8 mouse cellular contexts compared by ENCODE assay signal in the genomic region with DNA sequence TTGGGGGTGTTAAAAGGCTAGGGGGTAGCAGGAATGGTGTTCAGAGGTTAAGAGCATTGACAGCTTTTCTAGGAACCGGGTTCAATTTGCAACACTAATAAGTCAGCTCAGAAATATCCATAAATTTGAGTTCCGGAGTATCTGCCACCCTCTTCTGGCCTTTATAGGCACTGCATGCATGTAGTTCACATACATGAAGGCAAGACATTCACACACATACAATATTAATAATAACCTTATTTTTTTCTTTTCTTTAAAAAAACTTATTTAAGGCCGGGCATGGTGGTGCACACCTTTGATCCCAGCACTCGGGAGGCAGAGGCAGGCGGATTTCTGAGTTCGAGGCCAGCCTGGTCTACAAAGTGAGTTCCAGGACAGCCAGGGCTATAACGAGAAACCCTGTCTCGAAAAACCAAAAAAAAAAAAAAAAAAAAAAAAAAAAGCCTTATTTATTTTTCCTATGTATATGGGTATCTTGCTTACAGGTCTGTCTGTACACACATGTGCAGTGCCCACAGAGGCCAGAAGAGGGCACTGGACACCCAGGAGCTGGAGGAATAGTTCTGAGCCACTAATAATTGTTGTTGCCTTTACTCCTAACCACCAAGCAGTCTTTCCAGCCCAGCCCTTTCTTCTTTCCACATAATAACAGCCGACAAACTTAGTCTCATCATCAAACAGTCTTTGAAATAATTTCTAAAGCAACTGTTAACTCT. TPM values are rescaled to one million over a fixed set of nuclear protein-coding genes. Genes with fewer than 3 reads are reported as not detected.
A peak's percentile ranks its signal among the peaks of the same experiment; 100 is the strongest.
DNase-seq lines count a peak whose midpoint lies in the region; ATAC-seq and TF ChIP-seq lines count a peak whose summit lies in the region.

No protein-coding gene starts in this region.

- no peak overlapping the region for H3K4me2 ChIP-seq in heart, embryonic 15.5 days

- H3K4me1 ChIP-seq in heart, embryonic 15.5 days (replicated peaks), result peaks cover 4% of the 10 kb centered on the region; the same call in 1 of the 2 replicates
- H3K4me1 ChIP-seq in liver, adult 2 months (ENCODE audit: control insufficient read depth, insufficient read depth, low read length), result no peaks in the 10 kb centered on the region

- H3K9ac ChIP-seq in heart, embryonic 15.5 days, result no peak overlapping the region
- no peak overlapping the region for H3K9ac ChIP-seq in liver, adult 2 months (ENCODE audit: low read depth, low read length)

- DNase-seq in layer of hippocampus, adult 2 months (ENCODE audit: low spot score in 2 of 2), result peak in 1 of 2 experiments; percentile 63
- no peak for DNase-seq in layer of hippocampus, adult 9-10 months (ENCODE audit: low spot score)
- DNase-seq in MN1 (ENCODE audit: low spot score), result peak; percentile 50
- peak; percentile 49 for DNase-seq in cerebellum, adult 9-11 months
- DNase-seq in liver, adult 2 months (ENCODE audit: extremely low read depth, low read depth, low spot score), result peak; percentile 58
- DNase-seq in retina, postnatal 1 day, result peak; percentile 77
- DNase-seq in urinary bladder, postnatal 36 days (ENCODE audit: low spot score in 2 of 2), result peak; percentile 37 to 57

- no peaks in the 10 kb centered on the region for H3K27me3 ChIP-seq in heart, embryonic 15.5 days
- H3K27me3 ChIP-seq in liver, adult 2 months (ENCODE audit: control insufficient read depth, insufficient read depth, low read length), result no peaks in the 10 kb centered on the region

- ATAC-seq in heart, embryonic 15.5 days (replicated peaks; ENCODE audit: insufficient number of reproducible peaks, insufficient read depth, low FRiP score, low read depth), result no peak

- H3K79me2 ChIP-seq in liver, adult 2 months (ENCODE audit: control insufficient read depth, insufficient read depth, low read length), result no peaks in the 10 kb centered on the region

- no peak for TF ChIP-seq POLR2A in liver, adult 2 months (IDR thresholded peaks at IDR 0.05; ENCODE audit: extremely low read depth, insufficient read depth, low read length)

- no peaks in the 10 kb centered on the region for H3K9me3 ChIP-seq in heart, embryonic 15.5 days (replicated peaks)

- peaks cover 87% of the 10 kb centered on the region for H3K36me3 ChIP-seq in heart, embryonic 15.5 days
- peaks cover 38% of the 10 kb centered on the region for H3K36me3 ChIP-seq in liver, adult 2 months (ENCODE audit: control insufficient read depth, insufficient read depth, low read length)

- WGBS in heart, embryonic 15.5 days, result 90% methylated on average over 9 of the region's 9 CpGs
- WGBS in liver, adult 2 months, result 78% methylated on average over 9 of the region's 9 CpGs

- H3K4me3 ChIP-seq in layer of hippocampus, adult 2 months, result no peak overlapping the region
- H3K4me3 ChIP-seq in heart, embryonic 15.5 days, result no peak overlapping the region
- no peak overlapping the region for H3K4me3 ChIP-seq in liver, adult 2 months (ENCODE audit: insufficient read depth, low read depth, low read length)

- peak; percentile 74 for TF ChIP-seq CTCF in layer of hippocampus, adult 2 months (conservative IDR thresholded peaks at IDR 0.05)
- peak; percentile 85 for TF ChIP-seq CTCF in liver, adult 2 months (IDR thresholded peaks at IDR 0.05; ENCODE audit: low read depth, low read length)

- no peak overlapping the region for H3K27ac ChIP-seq in layer of hippocampus, adult 2 months
- peak overlapping the region; percentile 19; the same call in 1 of the 2 replicates for H3K27ac ChIP-seq in heart, embryonic 15.5 days
- no peak overlapping the region for H3K27ac ChIP-seq in liver, adult 2 months (replicated peaks; ENCODE audit: insufficient read depth, low read depth, low read length)

RNA-seq across cellular contexts. Expression of a gene that starts 9.6 kb away (rescaled TPM):
- total RNA-seq in layer of hippocampus, adult 2 months (2021), result 100 to 1,000 TPM; 216 to 217 TPM
- 286 and 337 TPM in 2 replicates for polyA plus RNA-seq in heart, embryonic 15.5 days (2015; fragmentation: Nextera tagmentation; extraction: Ambion mirVana)
- 93.9 and 99.0 TPM in 2 replicates for total RNA-seq in liver, adult 2 months (2014; rRNA removed)
- polyA plus RNA-seq in liver, adult 2 months (2012; rRNA removed), result 61.0 and 61.9 TPM in 2 replicates

RNA-seq across cellular contexts. Expression of a gene that starts 32.3 kb away (rescaled TPM):
- total RNA-seq in layer of hippocampus, adult 2 months (2021), result 100 to 1,000 TPM; 104 to 109 TPM
- 11.8 and 17.6 TPM in 2 replicates for polyA plus RNA-seq in heart, embryonic 15.5 days (2015; fragmentation: Nextera tagmentation; extraction: Ambion mirVana)
- 6.3 and 8.3 TPM in 2 replicates for total RNA-seq in liver, adult 2 months (2014; rRNA removed)
- 16.4 and 17.7 TPM in 2 replicates for polyA plus RNA-seq in liver, adult 2 months (2012; rRNA removed)

RNA-seq across cellular contexts. Expression of a gene that starts 38.3 kb away (rescaled TPM):
- 10 to 100 TPM; 53.7 to 54.1 TPM for total RNA-seq in layer of hippocampus, adult 2 months (2021)
- polyA plus RNA-seq in heart, embryonic 15.5 days (2015; fragmentation: Nextera tagmentation; extraction: Ambion mirVana), result 28.5 and 28.7 TPM in 2 replicates
- 4.1 and 5.3 TPM in 2 replicates for total RNA-seq in liver, adult 2 months (2014; rRNA removed)
- 3.4 TPM in 2 replicates for polyA plus RNA-seq in liver, adult 2 months (2012; rRNA removed)

Comparison
In these comparisons a context has a peak if more than half of its experiments do, and no peak if none do; other contexts are left out.
1. RNA of a gene that starts 32.3 kb away (total RNA-seq): 104 to 109 TPM in layer of hippocampus, adult 2 months; 6.3 to 8.3 TPM in liver, adult 2 months; every median in the first group is over 10 times any median in the second.